Mouse (Mus musculus) myocyte (in vitro differentiated cells): ENCODE data around the gene Gpcpd1. TPM values are rescaled to one million over a fixed set of nuclear protein-coding genes. Genes with fewer than 3 reads are reported as not detected.
"Not testable (repeated sequence)": the region's sequence is repeated elsewhere in the genome, so short reads cannot be mapped to it uniquely, and the experiment has no call there.

Experiments used
- H3K27me3 ChIP-seq: one replicate; pipeline ENCODE4 v1.6.1; 2011; ENCODE audit not compliant: control insufficient read depth, insufficient read depth, insufficient read length
- H3K36me3 ChIP-seq: one replicate; pipeline ENCODE4 v1.6.1; 2011; ENCODE audit not compliant: control insufficient read depth, insufficient read depth
- H3K4me2 ChIP-seq: one replicate; pipeline ENCODE4 v1.6.1; 2011; ENCODE audit warnings: low read depth, control low read depth
- H3K4me3 ChIP-seq: one replicate; pipeline ENCODE4 v1.5.1; 2011; ENCODE audit warnings: mild to moderate bottlenecking, control low read depth, moderate library complexity
- H3K79me2 ChIP-seq: one replicate; pipeline ENCODE4 v1.6.1; 2011; ENCODE audit not compliant: control insufficient read depth, insufficient read depth
- H3ac ChIP-seq: one replicate; pipeline ENCODE4 v1.6.1; 2011; ENCODE audit not compliant: control insufficient read depth, insufficient read length
- CEBPB ChIP-seq: IDR thresholded peaks from 2 replicates; pipeline ENCODE4 v1.6.1; 2011; ENCODE audit warnings: mild to moderate bottlenecking, moderate library complexity; ENCODE audit not compliant: poor library complexity, insufficient read depth, severe bottlenecking
- E2F4 ChIP-seq: IDR thresholded peaks from one replicate; pipeline ENCODE4 v1.6.1; 2011; ENCODE audit warnings: mild to moderate bottlenecking, control low read depth, moderate library complexity; ENCODE audit not compliant: insufficient read depth
- MAX ChIP-seq: IDR thresholded peaks from one replicate; pipeline ENCODE4 v1.6.1; 2011; ENCODE audit warnings: low read depth, mild to moderate bottlenecking, control low read depth
- MYOD1 ChIP-seq, 3 experiments: IDR thresholded peaks; one replicate each; pipeline ENCODE4 v1.6.1; 2011; ENCODE audit warnings: control low read depth in 2 of 3, low read depth in 2 of 3, mild to moderate bottlenecking in 2 of 3, moderate library complexity in 1 of 3; ENCODE audit not compliant: insufficient read length in 2 of 3, control insufficient read depth in 1 of 3
- MYOG ChIP-seq, 3 experiments: IDR thresholded peaks; one replicate each; pipeline ENCODE4 v1.6.1; 2011; ENCODE audit warnings: control low read depth in 2 of 3, low read depth in 2 of 3, mild to moderate bottlenecking in 2 of 3; ENCODE audit not compliant: insufficient read length in 2 of 3, control insufficient read depth in 1 of 3, insufficient read depth in 1 of 3
- POLR2A ChIP-seq: IDR thresholded peaks from one replicate; pipeline ENCODE4 v1.6.1; 2011; ENCODE audit warnings: low read depth, mild to moderate bottlenecking, control low read depth, moderate library complexity; ENCODE audit not compliant: insufficient read length
- POLR2AphosphoS2 ChIP-seq: IDR thresholded peaks from one replicate; pipeline ENCODE4 v1.6.1; 2011; ENCODE audit warnings: low read depth, control low read depth; ENCODE audit not compliant: insufficient read length
- REST ChIP-seq: IDR thresholded peaks from one replicate; pipeline ENCODE4 v1.6.1; 2011; ENCODE audit warnings: mild to moderate bottlenecking, control low read depth, moderate library complexity; ENCODE audit not compliant: insufficient read depth, insufficient read length
- SRF ChIP-seq: IDR thresholded peaks from one replicate; pipeline ENCODE4 v1.6.1; 2011; ENCODE audit warnings: low read depth; ENCODE audit not compliant: control insufficient read depth, insufficient read length
- TCF12 ChIP-seq: IDR thresholded peaks from one replicate; pipeline ENCODE4 v1.6.1; 2011; ENCODE audit warnings: mild to moderate bottlenecking, control low read depth; ENCODE audit not compliant: poor library complexity, insufficient read depth, severe bottlenecking
- TCF3 ChIP-seq: IDR thresholded peaks from one replicate; pipeline ENCODE4 v1.6.1; 2011; ENCODE audit warnings: low read depth, control low read depth; ENCODE audit not compliant: insufficient read length
- USF1 ChIP-seq: IDR thresholded peaks from one replicate; pipeline ENCODE4 v1.6.1; 2011; ENCODE audit warnings: low read depth, mild to moderate bottlenecking, control low read depth, moderate library complexity
- polyA plus RNA-seq: library from polyadenylated mRNA; unstranded; fragments of >200 nt; fragmentation: generic; extraction: Trizol; gene quantifications from one replicate; pipeline ENCODE4 v1.2.1, GENCODE M21; 2012; ENCODE audit warnings: missing spikeins

Gpcpd1 gene
- polyA plus RNA-seq, 1 experiment, result 6.1 TPM

DNA sequence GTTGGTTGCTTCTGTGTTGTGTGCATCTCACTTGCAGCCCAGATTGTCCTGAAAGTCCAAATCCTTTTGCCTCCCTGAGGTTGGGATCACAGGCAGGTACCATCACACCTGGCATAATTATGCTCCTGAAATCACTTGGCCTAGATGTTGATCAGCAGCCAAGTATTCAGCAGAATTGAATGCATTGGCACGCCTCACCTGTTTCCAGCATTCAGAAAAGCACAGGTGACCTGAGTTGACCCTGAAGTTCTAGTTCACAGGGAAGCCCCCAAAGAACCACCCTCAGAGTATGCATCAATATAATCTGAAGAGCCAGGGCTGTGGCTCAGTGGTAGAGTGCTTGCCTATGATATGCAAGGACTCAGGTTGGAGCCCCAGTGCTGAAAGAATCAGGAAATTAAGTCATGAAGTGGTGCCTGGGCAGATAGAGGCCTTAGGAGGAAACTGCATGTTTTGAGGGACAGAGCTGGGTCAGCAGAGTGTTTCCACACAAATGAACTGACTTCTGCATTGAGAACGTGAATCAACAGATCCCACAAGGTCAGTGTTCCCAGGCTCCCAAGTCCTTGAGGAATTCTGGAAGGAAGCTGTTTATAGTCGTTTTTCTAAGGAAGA, 10.4 kb upstream of the Gpcpd1 start:
- no peak for TF ChIP-seq USF1
- no peak for TF ChIP-seq MAX
- no peak for TF ChIP-seq POLR2A
- no peak overlapping the region for H3ac ChIP-seq
- no peaks in the 10 kb centered on the region for H3K79me2 ChIP-seq

DNA sequence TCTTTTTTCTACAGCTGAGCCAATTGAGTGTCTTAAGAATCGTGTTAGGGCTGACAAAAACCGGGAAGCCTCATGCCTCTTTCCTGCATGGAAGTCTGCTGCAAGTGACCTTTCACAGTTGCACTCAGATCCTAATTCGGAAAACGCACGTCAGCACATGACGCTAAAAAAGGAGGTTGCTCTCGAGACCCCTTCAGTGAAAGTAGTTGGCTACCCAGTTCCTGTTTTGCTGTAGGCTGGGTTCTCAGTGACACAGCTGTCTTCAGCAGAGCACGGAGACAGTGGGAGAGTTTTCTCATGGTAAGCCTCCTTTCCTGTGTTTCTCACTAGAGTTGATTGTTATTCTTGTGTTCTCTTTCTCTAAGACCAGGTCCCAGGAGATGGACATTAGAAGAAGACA, 9.7 kb upstream of the Gpcpd1 start:
- Histone ChIP-seq H3K4me2 (no peak overlapping the region), H3ac (no peak overlapping the region), H3K36me3 (no peaks in the 10 kb centered on the region), H3K27me3 (no peaks in the 10 kb centered on the region), H3K4me3 (no peak overlapping the region), H3K79me2 (no peaks in the 10 kb centered on the region)
- no peak for TF ChIP-seq REST
- no peak for TF ChIP-seq TCF3
- TF ChIP-seq CEBPB, result no peak
- no peak for TF ChIP-seq USF1
- TF ChIP-seq POLR2AphosphoS2, result no peak
- no peak for TF ChIP-seq MYOD1 (IDR thresholded peaks at IDR 0.05; ENCODE audit: control insufficient read depth in 1 of 3, insufficient read length in 2 of 3, low read depth in 2 of 3)
- no peak for TF ChIP-seq TCF12
- no peak for TF ChIP-seq E2F4

More for the DNA sequence above, 10.4 kb upstream of the Gpcpd1 start:
- no peak overlapping the region for H3K4me2 ChIP-seq
- no peaks in the 10 kb centered on the region for H3K36me3 ChIP-seq
- no peak overlapping the region for H3K4me3 ChIP-seq
- no peaks in the 10 kb centered on the region for H3K27me3 ChIP-seq

DNA sequence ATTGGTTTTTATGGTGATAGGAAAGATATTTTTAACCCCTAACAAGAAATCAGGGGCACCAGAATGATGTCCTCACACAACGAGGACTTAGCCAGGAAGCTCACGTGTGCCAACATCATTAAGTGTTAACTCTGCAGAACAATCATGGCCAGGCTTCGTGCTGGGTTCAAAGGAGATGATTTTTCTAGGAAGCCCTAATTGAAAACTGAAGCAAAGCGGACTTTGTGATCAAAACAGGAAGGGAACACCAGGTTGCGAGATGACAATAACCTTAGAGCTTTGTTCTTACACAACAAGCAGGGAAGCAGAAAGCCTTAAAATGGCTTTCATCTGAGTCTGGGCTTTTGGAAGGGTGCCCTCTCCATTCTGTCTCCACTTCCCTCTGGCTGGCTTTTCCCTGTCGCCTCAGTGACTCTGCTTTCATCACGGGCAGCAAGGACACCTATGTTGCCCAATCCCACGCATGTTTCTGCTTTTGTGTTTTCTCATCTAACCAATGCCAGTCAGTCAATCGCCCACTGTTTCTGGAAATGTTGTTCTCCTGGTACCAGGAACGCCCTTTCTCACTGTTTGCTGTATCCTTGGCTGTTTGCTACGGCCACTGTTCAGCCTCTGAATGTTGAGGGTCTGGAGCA, 8.2 kb upstream of the Gpcpd1 start:
- no peak for TF ChIP-seq REST
- TF ChIP-seq TCF3, result no peak
- Histone ChIP-seq H3ac (no peak overlapping the region), H3K4me2 (no peak overlapping the region), H3K27me3 (no peaks in the 10 kb centered on the region), H3K4me3 (no peak overlapping the region), H3K79me2 (no peaks in the 10 kb centered on the region), H3K36me3 (no peaks in the 10 kb centered on the region)

DNA sequence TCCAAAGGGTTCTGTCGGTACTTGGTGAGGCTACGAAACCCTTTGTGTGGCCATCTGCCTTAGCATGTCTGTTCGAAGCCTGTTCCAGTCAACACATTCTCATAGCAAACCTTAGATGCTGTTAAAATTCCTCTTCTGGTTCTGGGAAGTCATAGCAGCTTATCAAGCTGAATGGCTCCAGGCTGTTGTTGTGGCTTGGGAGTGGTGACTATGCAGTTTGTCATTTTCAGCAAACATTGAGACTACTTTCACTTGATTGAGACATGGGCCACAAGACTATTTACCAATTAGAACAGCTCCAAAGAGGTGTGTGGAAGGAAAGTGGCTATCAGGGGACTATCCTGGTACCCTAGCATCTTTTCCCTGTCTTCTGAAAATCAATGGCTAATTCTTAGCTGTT, 4.6 kb upstream of the Gpcpd1 start:
- Histone ChIP-seq H3K27me3 (no peaks in the 10 kb centered on the region), H3K4me3 (no peak overlapping the region), H3K79me2 (no peaks in the 10 kb centered on the region), H3K4me2 (no peak overlapping the region), H3ac (no peak overlapping the region), H3K36me3 (no peaks in the 10 kb centered on the region)
- TF ChIP-seq USF1 (no peak), CEBPB (no peak), E2F4 (no peak)

DNA sequence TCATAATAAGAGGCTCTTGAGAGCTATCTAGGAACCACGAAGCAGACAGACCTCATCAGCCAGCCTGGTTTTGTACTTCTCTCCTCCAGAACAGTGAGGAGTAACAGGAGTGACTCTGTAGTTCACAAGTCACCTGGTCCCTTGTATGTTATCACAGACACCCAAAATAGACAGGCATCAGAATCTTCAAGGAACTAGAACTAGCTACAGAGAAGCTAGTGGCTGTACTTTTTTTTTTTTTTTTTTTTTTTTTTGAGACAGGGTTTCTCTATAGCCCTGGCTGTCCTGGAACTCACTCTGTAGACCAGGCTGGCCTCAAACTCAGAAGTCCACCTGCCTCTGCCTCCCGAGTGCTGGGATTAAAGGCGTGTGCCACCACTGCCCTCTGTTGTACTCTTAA, 4.0 kb upstream of the Gpcpd1 start:
- H3K4me3 ChIP-seq, H3K79me2 ChIP-seq, H3K36me3 ChIP-seq, H3ac ChIP-seq, H3K27me3 ChIP-seq, H3K4me2 ChIP-seq: not testable (repeated sequence)

- no peaks in the 10 kb centered on the region for H3K79me2 ChIP-seq
- H3K36me3 ChIP-seq, result no peaks in the 10 kb centered on the region
- H3ac ChIP-seq, result no peak overlapping the region
- H3K27me3 ChIP-seq, result no peaks in the 10 kb centered on the region
- H3K4me3 ChIP-seq, result no peak overlapping the region
- H3K4me2 ChIP-seq, result no peak overlapping the region
- TF ChIP-seq REST, result no peak
- no peak for TF ChIP-seq MYOG (IDR thresholded peaks at IDR 0.05; ENCODE audit: control insufficient read depth in 1 of 3, insufficient read depth in 1 of 3, insufficient read length in 2 of 3, low read depth in 2 of 3)
- TF ChIP-seq TCF3, result no peak
- TF ChIP-seq MAX, result no peak
- no peak for TF ChIP-seq CEBPB
- TF ChIP-seq TCF12, result no peak
- no peak for TF ChIP-seq POLR2AphosphoS2
- TF ChIP-seq E2F4, result no peak
- no peak for TF ChIP-seq POLR2A
- TF ChIP-seq MYOD1 (IDR thresholded peaks at IDR 0.05; ENCODE audit: control insufficient read depth in 1 of 3, insufficient read length in 2 of 3, low read depth in 2 of 3), result no peak
- no peak for TF ChIP-seq USF1
- no peak for TF ChIP-seq SRF
Measured at GRCm38 (mm10) chr2:132589906-132590538, 2.5 kb upstream of the Gpcpd1 start.
